Mouse (Mus musculus): ENCODE measurements at regions not wholly inside any gene's neighbourhood (a gene's known extent, or its start where the extent isn't known, plus 50 kb on each side); places are given as distances from the start of the nearest gene placed in this dataset.

DNA sequence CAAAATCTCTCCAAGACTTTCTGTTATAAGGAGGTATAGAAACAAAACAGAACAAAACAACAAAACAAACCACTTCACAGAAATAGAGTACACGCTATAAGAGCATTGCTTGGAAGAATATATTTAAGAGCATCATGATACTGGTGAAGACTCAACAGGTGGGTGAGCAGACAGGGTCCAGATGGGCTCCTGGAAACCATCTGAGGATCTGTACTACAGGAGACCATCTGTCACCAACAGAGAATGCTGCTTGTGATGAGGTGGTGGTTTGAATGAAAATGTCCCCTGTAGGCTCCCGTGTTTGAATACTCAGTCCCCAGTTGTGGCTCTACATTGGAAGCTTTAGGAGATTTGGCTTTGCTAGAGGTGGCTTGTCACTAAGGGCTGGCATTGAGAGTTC is 785.1 kb upstream of the Intu start:
- Histone ChIP-seq H3K27ac (replicated peaks; ENCODE audit: low read depth, low read length) (no peak overlapping the region), H3K9ac (ENCODE audit: low read depth, low read length, severe bottlenecking) (no peak overlapping the region), H3K27me3 (ENCODE audit: control insufficient read depth, insufficient read depth, low read length) (no peaks in the 10 kb centered on the region), H3K4me2 (replicated peaks; ENCODE audit: low read depth, low read length, severe bottlenecking) (no peak overlapping the region), H3K9me3 (ENCODE audit: control insufficient read depth, low read length) (no peaks in the 10 kb centered on the region), H3K36me3 (ENCODE audit: control insufficient read depth, insufficient read depth, low read length) (no peaks in the 10 kb centered on the region), H3K4me3 (replicated peaks; ENCODE audit: low read length) (no peak overlapping the region), H3K4me1 (ENCODE audit: control insufficient read depth, insufficient read depth, low read length) (0 out of 2 replicates have a peak, but pooled peaks cover 2% of the 10 kb centered on the region)
- 92% methylated on average over 2 of the region's 2 CpGs for WGBS
- no peak for ATAC-seq (ENCODE audit: low FRiP score, low read depth)
- TF ChIP-seq POLR2A (IDR thresholded peaks at IDR 0.05; ENCODE audit: borderline replicate concordance, extremely low read depth, insufficient read depth, insufficient read length): no peak
- DNase-seq (ENCODE audit: low spot score): no peak

DNA sequence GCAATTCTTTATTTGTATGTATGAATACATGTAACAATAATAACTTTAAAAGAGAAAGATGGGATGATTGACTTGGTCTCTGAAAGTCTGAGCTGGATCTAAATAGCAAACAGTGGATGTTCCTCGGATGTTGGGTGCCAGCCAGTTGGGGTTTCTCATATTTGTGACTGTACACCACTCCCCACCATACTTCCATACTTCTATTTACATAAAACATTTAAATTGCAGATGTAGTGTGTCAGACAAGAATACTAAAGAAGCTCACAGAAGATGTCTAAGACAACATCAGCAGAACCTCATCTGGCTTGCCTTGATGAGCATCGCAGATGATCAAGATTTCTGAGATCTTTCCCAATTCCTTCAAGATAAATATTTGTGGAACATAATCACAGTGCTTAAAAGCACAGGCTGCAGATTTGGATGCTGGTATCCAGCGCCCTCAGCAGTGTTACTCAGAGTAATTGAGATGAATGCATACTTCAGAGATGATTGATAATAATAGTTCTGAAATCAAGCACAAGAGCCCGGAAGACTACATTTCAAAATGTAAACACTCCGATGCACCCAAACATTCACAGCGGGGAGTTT is 762.0 kb upstream of the Intu start:
- Histone ChIP-seq H3K27me3 (ENCODE audit: control insufficient read depth, insufficient read depth, low read length) (no peaks in the 10 kb centered on the region), H3K9me3 (ENCODE audit: control insufficient read depth, low read length) (no peaks in the 10 kb centered on the region), H3K9ac (ENCODE audit: low read depth, low read length, severe bottlenecking) (no peak overlapping the region), H3K36me3 (ENCODE audit: control insufficient read depth, insufficient read depth, low read length) (no peaks in the 10 kb centered on the region), H3K4me2 (replicated peaks; ENCODE audit: low read depth, low read length, severe bottlenecking) (no peak overlapping the region), H3K27ac (replicated peaks; ENCODE audit: low read depth, low read length) (no peak overlapping the region), H3K4me1 (ENCODE audit: control insufficient read depth, insufficient read depth, low read length) (no peaks in the 10 kb centered on the region; the same call in 1 of the 2 replicates), H3K4me3 (replicated peaks; ENCODE audit: low read length) (no peak overlapping the region)
- 91% methylated on average over 6 of the region's 6 CpGs for whole genome bisulfite sequencing
- TF ChIP-seq POLR2A (IDR thresholded peaks at IDR 0.05; ENCODE audit: borderline replicate concordance, extremely low read depth, insufficient read depth, insufficient read length): no peak
- DNase-seq (ENCODE audit: low spot score) (no peak), ATAC-seq (ENCODE audit: low FRiP score, low read depth) (no peak)

GRCm38 (mm10) chr3:39776278-39777039 is 754.6 kb upstream of the Intu start:
- Histone ChIP-seq H3K4me3 (replicated peaks; ENCODE audit: low read length) (no peak overlapping the region), H3K9ac (ENCODE audit: low read depth, low read length, severe bottlenecking) (no peak overlapping the region), H3K27ac (replicated peaks; ENCODE audit: low read depth, low read length) (no peak overlapping the region), H3K4me1 (ENCODE audit: control insufficient read depth, insufficient read depth, low read length) (peaks cover 3% of the 10 kb centered on the region), H3K9me3 (ENCODE audit: control insufficient read depth, low read length) (no peaks in the 10 kb centered on the region), H3K36me3 (ENCODE audit: control insufficient read depth, insufficient read depth, low read length) (no peaks in the 10 kb centered on the region), H3K4me2 (replicated peaks; ENCODE audit: low read depth, low read length, severe bottlenecking) (no peak overlapping the region), H3K27me3 (ENCODE audit: control insufficient read depth, insufficient read depth, low read length) (no peaks in the 10 kb centered on the region)
- WGBS: 86% methylated on average over 7 of the region's 7 CpGs
- TF ChIP-seq POLR2A (IDR thresholded peaks at IDR 0.05; ENCODE audit: borderline replicate concordance, extremely low read depth, insufficient read depth, insufficient read length): no peak
- ATAC-seq (ENCODE audit: low FRiP score, low read depth) (no peak), DNase-seq (ENCODE audit: low spot score) (no peak)

- H3K4me1 ChIP-seq (ENCODE audit: control insufficient read depth, insufficient read depth, low read length): peaks cover 3% of the 10 kb centered on the region
- DNase-seq (ENCODE audit: low spot score): no peak
- no peak for TF ChIP-seq POLR2A (IDR thresholded peaks at IDR 0.05; ENCODE audit: borderline replicate concordance, extremely low read depth, insufficient read depth, insufficient read length)
These were observed 751.3 kb upstream of the Intu start for GRCm38 (mm10) chr3:39779690-39780218.

DNA sequence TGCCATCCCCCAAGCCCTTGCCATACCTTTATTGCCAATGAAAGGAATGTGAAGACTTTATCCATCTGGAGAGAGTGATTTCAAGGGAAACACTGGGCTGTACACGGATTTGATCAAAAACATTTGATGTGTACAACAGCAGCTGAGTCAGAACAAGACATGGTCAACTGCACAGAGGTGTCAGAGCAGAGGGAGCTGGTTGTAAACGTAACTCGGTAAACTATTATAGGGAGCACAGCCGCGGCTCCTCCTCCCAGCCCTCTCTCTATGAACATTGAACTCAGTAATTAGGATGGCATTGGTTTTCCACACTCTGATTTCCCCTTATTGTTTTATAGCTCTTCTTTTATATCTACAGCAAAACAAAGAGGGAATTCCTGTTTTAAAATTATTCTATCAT is 750.8 kb upstream of the Intu start:
- Histone ChIP-seq H3K9me3 (ENCODE audit: control insufficient read depth, low read length) (no peaks in the 10 kb centered on the region), H3K4me3 (replicated peaks; ENCODE audit: low read length) (no peak overlapping the region), H3K4me2 (replicated peaks; ENCODE audit: low read depth, low read length, severe bottlenecking) (no peak overlapping the region), H3K27ac (replicated peaks; ENCODE audit: low read depth, low read length) (no peak overlapping the region), H3K9ac (ENCODE audit: low read depth, low read length, severe bottlenecking) (no peak overlapping the region), H3K27me3 (ENCODE audit: control insufficient read depth, insufficient read depth, low read length) (no peaks in the 10 kb centered on the region), H3K4me1 (ENCODE audit: control insufficient read depth, insufficient read depth, low read length) (peaks cover 3% of the 10 kb centered on the region), H3K36me3 (ENCODE audit: control insufficient read depth, insufficient read depth, low read length) (no peaks in the 10 kb centered on the region)
- DNase-seq (ENCODE audit: low spot score) (no peak), ATAC-seq (ENCODE audit: low FRiP score, low read depth) (no peak)
- 36% methylated on average over 5 of the region's 5 CpGs for WGBS
- no peak for TF ChIP-seq POLR2A (IDR thresholded peaks at IDR 0.05; ENCODE audit: borderline replicate concordance, extremely low read depth, insufficient read depth, insufficient read length)

More at GRCm38 (mm10) chr3:39779690-39780218, 751.3 kb upstream of the Intu start:
- Histone ChIP-seq H3K9me3 (ENCODE audit: control insufficient read depth, low read length) (no peaks in the 10 kb centered on the region), H3K27ac (replicated peaks; ENCODE audit: low read depth, low read length) (no peak overlapping the region), H3K9ac (ENCODE audit: low read depth, low read length, severe bottlenecking) (no peak overlapping the region), H3K4me3 (replicated peaks; ENCODE audit: low read length) (no peak overlapping the region), H3K27me3 (ENCODE audit: control insufficient read depth, insufficient read depth, low read length) (no peaks in the 10 kb centered on the region), H3K4me2 (replicated peaks; ENCODE audit: low read depth, low read length, severe bottlenecking) (no peak overlapping the region), H3K36me3 (ENCODE audit: control insufficient read depth, insufficient read depth, low read length) (no peaks in the 10 kb centered on the region)
- 74% methylated on average over 6 of the region's 6 CpGs for WGBS
- ATAC-seq (ENCODE audit: low FRiP score, low read depth): no peak
